In genomic region chr5:35244204-35244603, GRCm38 (mm10) we compare ENCODE assay signal across 10 mouse cellular contexts. TPM values are rescaled to one million over a fixed set of nuclear protein-coding genes. Genes with fewer than 3 reads are reported as not detected.
DNase-seq lines count a peak whose midpoint lies in the region; ATAC-seq and TF ChIP-seq lines count a peak whose summit lies in the region.
"Had no signal": no experiment of that assay in that cellular context is flagged by ENCODE, and none has a peak within 500 bp of the region (broad histone marks: within the 10 kb centered on the region; RNA-seq: fewer than 3 reads in every experiment).

No protein-coding gene starts in this region.

- peak; percentile 47 for TF ChIP-seq CTCF in forebrain, postnatal 0 days (IDR thresholded peaks at IDR 0.05; ENCODE audit: low read depth)
- TF ChIP-seq CTCF in midbrain, postnatal 0 days (IDR thresholded peaks at IDR 0.05) = peak; percentile 51

- H3K27ac ChIP-seq in forebrain, postnatal 0 days (ENCODE audit: low read depth, low read length) = no peak overlapping the region
- H3K27ac ChIP-seq in forebrain, embryonic 10.5 days = no peak overlapping the region
- H3K27ac ChIP-seq in midbrain, postnatal 0 days (ENCODE audit: low read depth, low read length) = no peak overlapping the region
- no peak overlapping the region for H3K27ac ChIP-seq in midbrain, embryonic 10.5 days (replicated peaks)

- H3K4me1 ChIP-seq in forebrain, postnatal 0 days (ENCODE audit: insufficient read depth) = peaks cover 7% of the 10 kb centered on the region
- H3K4me1 ChIP-seq in forebrain, embryonic 10.5 days = peaks cover 4% of the 10 kb centered on the region; the same call in 1 of the 2 replicates
- peaks cover 5% of the 10 kb centered on the region for H3K4me1 ChIP-seq in midbrain, postnatal 0 days (ENCODE audit: insufficient read depth, low read length)
- 0 out of 2 replicates have a peak, but pooled peaks cover 3% of the 10 kb centered on the region for H3K4me1 ChIP-seq in midbrain, embryonic 10.5 days

- no peaks in the 10 kb centered on the region for H3K27me3 ChIP-seq in forebrain, postnatal 0 days (ENCODE audit: insufficient read depth, low read length)
- no peaks in the 10 kb centered on the region for H3K27me3 ChIP-seq in forebrain, embryonic 10.5 days (ENCODE audit: poor library complexity, severe bottlenecking)
- no peaks in the 10 kb centered on the region; the same call in 1 of the 2 replicates for H3K27me3 ChIP-seq in midbrain, postnatal 0 days (ENCODE audit: insufficient read depth, low read length)
- no peaks in the 10 kb centered on the region; the same call in 1 of the 2 replicates for H3K27me3 ChIP-seq in midbrain, embryonic 10.5 days (ENCODE audit: low read depth, poor library complexity, severe bottlenecking)

- no peak overlapping the region for H3K9ac ChIP-seq in forebrain, postnatal 0 days
- no peak overlapping the region for H3K9ac ChIP-seq in midbrain, postnatal 0 days (replicated peaks; ENCODE audit: low read length, poor library complexity, severe bottlenecking)

- 13% methylated on average over 1 of the region's 1 CpGs for WGBS in forebrain, postnatal 0 days
- WGBS in forebrain, embryonic 10.5 days = 11% methylated on average over 1 of the region's 1 CpGs
- WGBS in midbrain, postnatal 0 days = 16% methylated on average over 1 of the region's 1 CpGs
- WGBS in midbrain, embryonic 10.5 days = 5% methylated on average over 1 of the region's 1 CpGs

- H3K4me3 ChIP-seq in forebrain, postnatal 0 days (ENCODE audit: low read depth, low read length) = no peak overlapping the region
- no peak overlapping the region for H3K4me3 ChIP-seq in forebrain, embryonic 10.5 days
- no peak overlapping the region for H3K4me3 ChIP-seq in midbrain, postnatal 0 days (ENCODE audit: low read depth, low read length)
- no peak overlapping the region for H3K4me3 ChIP-seq in midbrain, embryonic 10.5 days

- peaks cover 6% of the 10 kb centered on the region; the same call in 1 of the 2 replicates for H3K9me3 ChIP-seq in forebrain, postnatal 0 days (ENCODE audit: low read length)
- H3K9me3 ChIP-seq in forebrain, embryonic 10.5 days = 0 out of 2 replicates have a peak, but pooled peaks cover 4% of the 10 kb centered on the region
- 0 out of 2 replicates have a peak, but pooled peaks cover 4% of the 10 kb centered on the region for H3K9me3 ChIP-seq in midbrain, postnatal 0 days (ENCODE audit: low read length)
- H3K9me3 ChIP-seq in midbrain, embryonic 10.5 days (replicated peaks) = no peaks in the 10 kb centered on the region; the same call in 1 of the 2 replicates
- H3K9me3 ChIP-seq: G1E had no signal

- ATAC-seq in forebrain, postnatal 0 days = no peak
- ATAC-seq in midbrain, postnatal 0 days (ENCODE audit: low FRiP score) = no peak
- no peak for ATAC-seq in megakaryocyte-erythroid progenitor cell, adult 5-6 weeks (replicated peaks; ENCODE audit: low FRiP score, low TSS enrichment, poor library complexity, severe bottlenecking)

- DNase-seq in forebrain, postnatal 0 days = peak; percentile 24
- DNase-seq in forebrain, embryonic 10.5 days (ENCODE audit: extremely low spot score, low spot score) = no peak
- no peak for DNase-seq in midbrain, postnatal 0 days (ENCODE audit: low spot score)
- DNase-seq in midbrain, embryonic 10.5 days (ENCODE audit: low spot score) = no peak
- peak; percentile 42 for DNase-seq in embryo, embryonic 9.5 days (ENCODE audit: extremely low spot score)
- peak; percentile 47 for DNase-seq in retina, postnatal 1 day
- no peak for DNase-seq in urinary bladder, postnatal 4 days (ENCODE audit: low spot score in 2 of 2)

- no peak overlapping the region for H3K4me2 ChIP-seq in forebrain, postnatal 0 days (ENCODE audit: low read depth)
- H3K4me2 ChIP-seq in midbrain, postnatal 0 days (ENCODE audit: low read depth, low read length, poor library complexity, severe bottlenecking) = no peak overlapping the region
- H3K4me2 ChIP-seq: midbrain, embryonic 11.5 days had no signal

- H3K36me3 ChIP-seq in forebrain, postnatal 0 days (ENCODE audit: insufficient read depth) = no peaks in the 10 kb centered on the region
- H3K36me3 ChIP-seq in forebrain, embryonic 10.5 days (replicated peaks) = no peaks in the 10 kb centered on the region
- H3K36me3 ChIP-seq in midbrain, postnatal 0 days (ENCODE audit: insufficient read depth, low read length) = no peaks in the 10 kb centered on the region
- no peaks in the 10 kb centered on the region for H3K36me3 ChIP-seq in midbrain, embryonic 10.5 days
- H3K36me3 ChIP-seq: G1E had no signal

RNA-seq across cellular contexts. Expression of gene Adra2c, which starts 33.9 kb away (rescaled TPM):
- total RNA-seq in forebrain, postnatal 0 days (2014; rRNA removed) = 8.9 and 10.7 TPM in 2 replicates
- polyA plus RNA-seq in forebrain, postnatal 0 days (2015; fragmentation: Nextera tagmentation; extraction: Ambion mirVana) = 1.5 and 1.7 TPM in 2 replicates
- polyA plus RNA-seq in forebrain, embryonic 10.5 days (2016; fragmentation: Nextera tagmentation; extraction: Ambion mirVana) = not detected in 2 replicates
- 7.4 and 10.5 TPM in 2 replicates for total RNA-seq in midbrain, postnatal 0 days (2014; rRNA removed)
- 0.79 and 0.96 TPM in 2 replicates for polyA plus RNA-seq in midbrain, postnatal 0 days (2015; fragmentation: Nextera tagmentation; extraction: Ambion mirVana)
- not detected in 2 replicates for polyA plus RNA-seq in midbrain, embryonic 10.5 days (2016; fragmentation: Nextera tagmentation; extraction: Ambion mirVana)
- total RNA-seq in megakaryocyte-erythroid progenitor cell, adult 5-6 weeks (2014; fragmentation: Nextera tagmentation) = not detected in 2 replicates
- total RNA-seq in megakaryocyte-erythroid progenitor cell, adult 5-6 weeks (2017) = not detected in 2 replicates
- polyA plus RNA-seq: G1E had no signal

Comparison
In these comparisons a context has a peak if more than half of its experiments do, and no peak if none do; other contexts are left out.
1. DNase-seq: peak in forebrain, postnatal 0 days (single experiment), embryo, embryonic 9.5 days (single experiment) and retina, postnatal 1 day (single experiment); none in forebrain, embryonic 10.5 days (single experiment), midbrain, postnatal 0 days (single experiment), midbrain, embryonic 10.5 days (single experiment) and urinary bladder, postnatal 4 days (0 of 2).